Mouse (Mus musculus) MEL (cell line): ENCODE data around the gene Mapk8ip3. TPM values are rescaled to one million over a fixed set of nuclear protein-coding genes. Genes with fewer than 3 reads are reported as not detected.

Source experiments
- DNase-seq: peaks from one replicate; pipeline ENCODE4 v3.0.0; 2011; ENCODE audit warnings: low read depth, low spot score
- H3K27ac ChIP-seq: 2 replicates; pipeline ENCODE4 v1.5.1; 2012; ENCODE audit warnings: low read depth, mild to moderate bottlenecking, control low read depth, low read length, moderate library complexity; ENCODE audit not compliant: control insufficient read depth
- H3K27me3 ChIP-seq, 2 experiments: fragments of 150-350 bp in 1 of 2; sonication (generic) in 1 of 2; 2 replicates each; pipeline ENCODE4 v1.6.1; 2012; ENCODE audit warnings: low read length in 2 of 2, mild to moderate bottlenecking in 2 of 2, improper control_type of control experiment in 1 of 2, moderate library complexity in 1 of 2; ENCODE audit not compliant: insufficient read depth in 2 of 2, control insufficient read depth in 1 of 2
- H3K36me3 ChIP-seq, 2 experiments: 2 replicates each; pipeline ENCODE4 v1.6.1; 2012 to 2014; ENCODE audit warnings: low read length in 2 of 2, improper control_type of control experiment in 1 of 2, inconsistent platforms in 1 of 2, mild to moderate bottlenecking in 1 of 2; ENCODE audit not compliant: insufficient read depth in 2 of 2, control insufficient read depth in 1 of 2
- H3K4me1 ChIP-seq, 2 experiments: fragments of 150-350 bp in 1 of 2; sonication (generic) in 1 of 2; 2 replicates each; pipeline ENCODE4 v1.6.1; 2012; ENCODE audit warnings: low read length in 2 of 2, improper control_type of control experiment in 1 of 2, mild to moderate bottlenecking in 1 of 2; ENCODE audit not compliant: insufficient read depth in 2 of 2, control insufficient read depth in 1 of 2
- H3K4me3 ChIP-seq, 2 experiments: fragments of 150-350 bp in 1 of 2; sonication (generic) in 1 of 2; 2 replicates each; pipeline ENCODE4 v1.5.1; 2012; ENCODE audit warnings: low read depth in 2 of 2, low read length in 2 of 2, mild to moderate bottlenecking in 2 of 2, moderate library complexity in 2 of 2, control low read depth in 1 of 2, improper control_type of control experiment in 1 of 2; ENCODE audit not compliant: control insufficient read depth in 1 of 2, insufficient read depth in 1 of 2
- H3K79me2 ChIP-seq: 2 replicates; pipeline ENCODE4 v1.6.1; 2012; ENCODE audit warnings: mild to moderate bottlenecking, low read length, moderate library complexity; ENCODE audit not compliant: control insufficient read depth, poor library complexity, insufficient read depth
- H3K9ac ChIP-seq: 2 replicates; pipeline ENCODE4 v1.6.1; 2012; ENCODE audit warnings: low read depth, mild to moderate bottlenecking, control low read depth, low read length, moderate library complexity; ENCODE audit not compliant: control insufficient read depth, poor library complexity, severe bottlenecking
- H3K9me3 ChIP-seq: fragments of 150-350 bp; sonication (generic); replicated peaks from 2 replicates; pipeline ENCODE4 v1.6.1; 2012; ENCODE audit warnings: mild to moderate bottlenecking, low read length, improper control_type of control experiment, moderate library complexity; ENCODE audit not compliant: insufficient read depth
- BHLHE40 ChIP-seq: IDR thresholded peaks from 2 replicates; pipeline ENCODE4 v1.6.1; 2012; ENCODE audit warnings: low read depth, mild to moderate bottlenecking, inconsistent platforms, low read length, improper control_type of control experiment, borderline replicate concordance
- CHD2 ChIP-seq: IDR thresholded peaks from 2 replicates; pipeline ENCODE4 v1.6.1; 2011; ENCODE audit warnings: low read length, improper control_type of control experiment
- GABPA ChIP-seq: IDR thresholded peaks from 2 replicates; pipeline ENCODE4 v1.6.1; 2012; ENCODE audit warnings: low read depth, mild to moderate bottlenecking, inconsistent platforms, low read length, improper control_type of control experiment, moderate library complexity
- JUND ChIP-seq: IDR thresholded peaks from 2 replicates; pipeline ENCODE4 v1.6.1; 2011; ENCODE audit warnings: low read depth, mild to moderate bottlenecking, improper control_type of control experiment, low read length
- KAT2A ChIP-seq: conservative IDR thresholded peaks from 2 replicates; pipeline ENCODE4 v1.6.1; 2012; ENCODE audit warnings: low read depth, low read length, improper control_type of control experiment, inconsistent platforms
- MAX ChIP-seq: IDR thresholded peaks from 2 replicates; pipeline ENCODE4 v1.6.1; 2011; ENCODE audit warnings: low read length, improper control_type of control experiment
- MEF2A ChIP-seq: IDR thresholded peaks from 2 replicates; pipeline ENCODE4 v1.6.1; 2014; ENCODE audit warnings: low read depth, mild to moderate bottlenecking, inconsistent platforms, low read length, improper control_type of control experiment; ENCODE audit not compliant: poor library complexity, insufficient replicate concordance, severe bottlenecking; ENCODE audit errors: extremely low read depth
- POLR2AphosphoS2 ChIP-seq: IDR thresholded peaks from 2 replicates; pipeline ENCODE4 v1.6.1; 2011; ENCODE audit warnings: low read length, improper control_type of control experiment
- RAD21 ChIP-seq: IDR thresholded peaks from 2 replicates; pipeline ENCODE4 v1.6.1; 2011; ENCODE audit warnings: mild to moderate bottlenecking, low read depth, low read length, improper control_type of control experiment
- RCOR1 ChIP-seq: IDR thresholded peaks from 2 replicates; pipeline ENCODE4 v1.6.1; 2012; ENCODE audit warnings: low read depth, mild to moderate bottlenecking, inconsistent platforms, low read length, improper control_type of control experiment
- TBP ChIP-seq: IDR thresholded peaks from 2 replicates; pipeline ENCODE4 v1.8.0; 2011; ENCODE audit warnings: low read depth, low read length, improper control_type of control experiment
- USF2 ChIP-seq, 2 experiments: IDR thresholded peaks; 2 replicates each; pipeline ENCODE4 v1.6.1; 2011 to 2012; ENCODE audit warnings: improper control_type of control experiment in 2 of 2, low read length in 2 of 2, borderline replicate concordance in 1 of 2, inconsistent platforms in 1 of 2, low read depth in 1 of 2, mild to moderate bottlenecking in 1 of 2; ENCODE audit not compliant: insufficient read depth in 1 of 2
- ZC3H11A ChIP-seq: IDR thresholded peaks from 2 replicates; pipeline ENCODE4 v1.6.1; 2012; ENCODE audit warnings: low read depth, mild to moderate bottlenecking, inconsistent platforms, low read length, improper control_type of control experiment
- ZKSCAN1 ChIP-seq: IDR thresholded peaks from 2 replicates; pipeline ENCODE4 v1.6.1; 2012; ENCODE audit warnings: low read depth, mild to moderate bottlenecking, inconsistent platforms, low read length, improper control_type of control experiment, moderate library complexity
- ZMIZ1 ChIP-seq: IDR thresholded peaks from 2 replicates; pipeline ENCODE4 v1.6.1; 2012; ENCODE audit warnings: low read depth, mild to moderate bottlenecking, inconsistent platforms, low read length, improper control_type of control experiment, moderate library complexity
- polyA plus RNA-seq, 2 experiments: library from polyadenylated mRNA; stranded (reverse) in 1 of 2; unstranded in 1 of 2; fragments of >175 nt in 1 of 2; fragments of >200 nt in 1 of 2; gene quantifications; 2 replicates each; pipeline versions ENCODE4 v1.2.1 to v1.2.4; 2012; ENCODE audit warnings: low replicate concordance in 2 of 2, low read depth in 1 of 2; ENCODE audit not compliant: insufficient read length in 2 of 2, insufficient read depth in 1 of 2, missing spikeins in 1 of 2
- total RNA-seq: library from RNA; depleted of rRNA; stranded (reverse); fragments of 300-350 nt; gene quantifications from 2 replicates; pipeline ENCODE4 v1.2.3, GENCODE M21; 2012

Gene Mapk8ip3
- total and polyA plus RNA-seq, 3 experiments: 22.8 to 44.5 TPM; not detected in 1

- H3K4me1 ChIP-seq: no peaks in the 10 kb centered on the region
- DNase-seq: no peak
- H3K27ac ChIP-seq: no peak overlapping the region
- TF ChIP-seq TBP: no peak
- no peak for TF ChIP-seq BHLHE40
- TF ChIP-seq MEF2A: no peak
- no peak for TF ChIP-seq MAX
- TF ChIP-seq RAD21: no peak
- no peak for TF ChIP-seq ZC3H11A
- TF ChIP-seq RCOR1: no peak
- no peak for TF ChIP-seq POLR2AphosphoS2
- no peak for TF ChIP-seq ZMIZ1
- TF ChIP-seq USF2 (IDR thresholded peaks at IDR 0.05; ENCODE audit: borderline replicate concordance in 1 of 2, insufficient read depth in 1 of 2, low read depth in 1 of 2, low read length in 2 of 2): no peak
- no peak for TF ChIP-seq ZKSCAN1
- no peaks in the 10 kb centered on the region for H3K9me3 ChIP-seq
- H3K79me2 ChIP-seq: no peaks in the 10 kb centered on the region
- H3K27me3 ChIP-seq: peaks cover 0 to 2% of the 10 kb centered on the region in 2 experiments; a peak in 2 of 4 replicates
- no peak overlapping the region for H3K9ac ChIP-seq
- no peaks in the 10 kb centered on the region; a peak in 1 of 4 replicates for H3K36me3 ChIP-seq
- H3K4me3 ChIP-seq: no peak overlapping the region
Observed at GRCm38 (mm10) chr17:24878117-24878397, 58.7 kb downstream of the Mapk8ip3 start.

GRCm38 (mm10) chr17:24877336-24878116 lies 59.3 kb downstream of the Mapk8ip3 start:
- Histone ChIP-seq H3K4me3 (no peak overlapping the region), H3K9me3 (no peaks in the 10 kb centered on the region), H3K79me2 (no peaks in the 10 kb centered on the region), H3K4me1 (no peaks in the 10 kb centered on the region), H3K9ac (no peak overlapping the region), H3K36me3 (no peaks in the 10 kb centered on the region; a peak in 1 of 4 replicates), H3K27me3 (peaks cover 1 to 2% of the 10 kb centered on the region in 2 experiments; a peak in 3 of 4 replicates), H3K27ac (no peak overlapping the region)
- no peak for DNase-seq
- TF ChIP-seq CHD2: no peak
- no peak for TF ChIP-seq JUND
- no peak for TF ChIP-seq ZKSCAN1
- TF ChIP-seq KAT2A: no peak
- TF ChIP-seq POLR2AphosphoS2: no peak
- TF ChIP-seq GABPA: no peak
